Mouse (Mus musculus) G1E (cell line): ENCODE results near the gene H2-Oa. TPM values are rescaled to one million over a fixed set of nuclear protein-coding genes. Genes with fewer than 3 reads are reported as not detected.

ENCODE experiments used
- ATAC-seq: 2 replicates; pipeline ENCODE4 v1.8.0; 2016; ENCODE audit warnings: mild to moderate bottlenecking; ENCODE audit not compliant: insufficient number of reproducible peaks, poor library complexity, low FRiP score, severe bottlenecking; ENCODE audit errors: extremely low read depth
- DNase-seq: peaks from one replicate; pipeline ENCODE4 v3.0.0; 2012; ENCODE audit warnings: low spot score
- H3K27me3 ChIP-seq: 2 replicates; pipeline ENCODE4 v1.6.1; 2012; ENCODE audit warnings: mild to moderate bottlenecking, low read length, inconsistent platforms; ENCODE audit not compliant: insufficient read depth
- H3K36me3 ChIP-seq: replicated peaks from 2 replicates; pipeline ENCODE3; 2012; ENCODE audit warnings: mild to moderate bottlenecking, inconsistent platforms
- H3K4me1 ChIP-seq: 2 replicates; pipeline ENCODE4 v1.6.1; 2012; ENCODE audit warnings: low read depth, low read length, inconsistent platforms, mixed read lengths; ENCODE audit not compliant: insufficient read depth
- H3K4me3 ChIP-seq: 2 replicates; pipeline ENCODE4 v1.5.1; 2012; ENCODE audit warnings: low read depth, mild to moderate bottlenecking, inconsistent platforms, low read length, moderate library complexity, mixed read lengths
- H3K9me3 ChIP-seq: replicated peaks from 2 replicates; pipeline ENCODE4 v1.6.1; 2012; ENCODE audit warnings: inconsistent platforms
- CTCF ChIP-seq: IDR thresholded peaks from 2 replicates; pipeline ENCODE4 v1.5.1; 2012; ENCODE audit warnings: low read depth, low read length, inconsistent platforms, mixed read lengths
- GATA1 ChIP-seq: IDR thresholded peaks from 2 replicates; pipeline ENCODE4 v1.6.1; 2012; ENCODE audit warnings: borderline replicate concordance, low read length, inconsistent platforms, mixed read lengths
- GATA2 ChIP-seq: IDR thresholded peaks from 2 replicates; pipeline ENCODE4 v1.6.1; 2012; ENCODE audit warnings: low read depth, low read length, inconsistent platforms, borderline replicate concordance
- POLR2AphosphoS5 ChIP-seq: IDR thresholded peaks from 2 replicates; pipeline ENCODE4 v1.6.1; 2012; ENCODE audit warnings: low read depth, low read length, inconsistent platforms; ENCODE audit not compliant: insufficient replicate concordance
- TAL1 ChIP-seq: conservative IDR thresholded peaks from 2 replicates; pipeline ENCODE4 v1.6.1; 2012; ENCODE audit warnings: low read depth, low read length, inconsistent platforms, mixed read lengths
- polyA plus RNA-seq: library from polyadenylated mRNA; stranded (reverse); fragments of >175 nt; gene quantifications from 2 replicates; pipeline ENCODE4 v1.2.3, GENCODE M21; 2012
- total RNA-seq, 2 experiments: library from RNA; stranded (forward) in 1 of 2; stranded (reverse) in 1 of 2; fragments of 200-1000 nt in 1 of 2; fragments of >200 nt in 1 of 2; fragmentation: Nextera tagmentation in 1 of 2; gene quantifications; 2 replicates each; pipeline ENCODE4 v1.2.3; 2014 to 2017

Gene H2-Oa
- total and polyA plus RNA-seq, 3 experiments, result 0.11 TPM; not detected in 2

DNA sequence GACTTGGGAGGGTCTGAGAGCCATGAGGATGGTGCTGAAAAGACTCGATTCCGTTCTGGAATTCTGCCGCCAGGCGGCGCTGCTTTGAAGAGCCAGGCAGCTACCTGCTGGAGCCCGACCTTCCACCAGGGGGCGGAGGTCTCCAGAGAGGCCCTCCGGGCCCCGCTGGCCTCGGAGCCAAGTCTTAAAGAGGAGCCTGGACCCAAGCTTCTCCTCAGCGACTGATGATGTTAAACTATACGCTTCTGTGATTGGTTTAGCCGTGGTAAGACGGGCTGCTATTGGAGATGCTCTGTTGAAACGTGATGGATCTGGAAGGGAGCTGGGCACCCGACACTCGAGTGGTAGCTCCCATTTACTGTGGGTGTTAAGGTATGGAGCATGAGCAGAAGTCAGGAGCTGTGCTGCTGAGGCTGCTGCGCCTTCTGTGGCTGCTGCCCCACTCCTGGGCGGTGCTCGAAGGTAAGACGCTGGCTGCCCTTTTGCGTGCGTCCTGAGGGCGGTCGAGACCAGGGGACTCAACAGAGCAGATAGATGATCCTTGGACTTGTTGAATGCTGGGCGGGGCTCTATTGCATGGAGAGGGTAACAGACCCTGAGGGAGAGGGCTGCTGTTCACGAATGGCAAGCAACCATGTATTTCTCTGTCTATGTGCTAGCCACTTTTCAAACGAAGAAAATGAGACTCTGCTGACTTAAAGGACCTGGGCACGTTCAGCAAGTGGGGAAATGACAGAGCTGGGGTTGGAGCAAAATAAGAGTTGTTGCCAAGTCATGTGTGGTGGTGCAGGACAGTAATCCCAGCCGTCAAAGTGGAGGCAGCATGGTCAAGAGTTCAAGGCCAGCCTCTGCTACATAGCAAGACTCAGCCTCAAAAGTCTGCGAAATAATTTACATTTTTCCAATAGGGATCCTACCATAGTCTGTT is 43.4 kb downstream of the H2-Oa start:
- Histone ChIP-seq H3K4me3 (peak overlapping the region; percentile 60; the same call in 1 of the 2 replicates), H3K9me3 (no peaks in the 10 kb centered on the region), H3K4me1 (peaks cover 15% of the 10 kb centered on the region), H3K27me3 (peaks cover 66% of the 10 kb centered on the region), H3K36me3 (no peaks in the 10 kb centered on the region)
- no peak for TF ChIP-seq GATA2
- peak; percentile 97 for TF ChIP-seq CTCF
- peak; percentile 92 for DNase-seq
- ATAC-seq, result peak; percentile 98

DNA sequence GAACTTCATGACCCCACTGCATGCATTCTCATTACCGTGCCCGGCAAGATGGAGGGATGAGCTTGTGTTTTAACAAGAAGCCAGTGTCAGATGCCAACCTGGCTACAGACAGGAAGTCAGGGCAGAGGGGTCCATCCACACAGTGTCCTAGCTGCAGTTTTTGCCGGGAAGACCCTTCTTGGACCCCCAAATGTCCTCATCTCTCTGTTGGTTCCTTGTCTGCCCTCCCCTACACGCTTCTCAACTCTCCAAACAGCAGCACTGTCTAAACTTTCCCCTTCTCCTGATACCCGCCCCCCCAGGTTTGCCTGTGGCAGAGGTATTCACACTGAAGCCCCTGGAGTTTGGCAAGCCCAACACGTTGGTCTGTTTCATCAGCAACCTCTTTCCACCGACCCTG is 45.5 kb downstream of the H2-Oa start:
- H3K27me3 ChIP-seq, result peaks cover 73% of the 10 kb centered on the region
- no peaks in the 10 kb centered on the region for H3K36me3 ChIP-seq
- H3K9me3 ChIP-seq, result no peaks in the 10 kb centered on the region
- DNase-seq, result no peak
- peaks cover 15% of the 10 kb centered on the region for H3K4me1 ChIP-seq
- no peak for ATAC-seq
- no peak overlapping the region for H3K4me3 ChIP-seq
- TF ChIP-seq TAL1 (no peak), POLR2AphosphoS5 (no peak), GATA1 (no peak), CTCF (no peak), GATA2 (no peak)

DNA sequence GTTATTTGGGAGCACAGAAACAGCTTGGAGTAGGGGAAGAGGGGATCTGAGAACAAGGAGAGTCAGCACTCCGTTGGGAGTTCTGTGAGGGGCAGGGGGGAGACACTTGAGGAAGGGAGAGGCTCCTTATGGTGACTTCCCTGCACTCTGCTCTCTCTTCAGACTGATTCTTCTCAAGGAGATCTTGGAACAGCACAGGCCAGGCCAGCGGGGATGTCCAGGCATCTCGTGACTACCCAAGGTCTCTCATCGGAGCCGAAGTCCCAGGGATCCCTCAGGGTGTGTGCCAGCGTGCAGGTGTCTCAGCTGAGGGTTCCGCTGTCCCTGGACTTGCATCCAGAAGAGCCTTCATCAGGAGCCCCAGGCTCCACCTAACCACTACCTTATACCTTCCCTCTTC is 46.5 kb downstream of the H2-Oa start:
- ATAC-seq (no peak), DNase-seq (no peak)
- Histone ChIP-seq H3K9me3 (no peaks in the 10 kb centered on the region), H3K36me3 (no peaks in the 10 kb centered on the region), H3K4me3 (no peak overlapping the region), H3K4me1 (peaks cover 21% of the 10 kb centered on the region), H3K27me3 (peaks cover 71% of the 10 kb centered on the region)
- TF ChIP-seq TAL1 (no peak), CTCF (no peak), GATA1 (no peak), POLR2AphosphoS5 (no peak), GATA2 (no peak)

DNA sequence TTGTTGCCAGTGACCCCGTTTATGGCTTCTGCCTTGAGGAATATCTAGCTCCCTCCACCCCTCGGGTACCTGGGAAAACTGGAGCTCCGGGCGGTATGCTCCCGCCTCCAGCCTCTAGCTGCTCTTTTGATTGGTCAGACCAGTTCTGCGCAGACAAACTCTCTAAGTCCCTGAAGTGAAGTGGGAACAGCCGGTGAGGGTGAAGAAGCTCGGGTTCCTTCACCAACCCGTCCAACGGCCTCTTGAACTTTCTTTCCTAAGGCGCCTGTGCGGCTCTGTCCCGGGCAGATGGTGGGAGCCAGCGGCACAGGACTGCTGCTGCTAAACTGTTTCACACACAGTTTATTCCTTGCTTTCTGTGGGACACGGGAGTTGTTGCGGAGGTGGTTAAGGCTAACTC is 47.3 kb downstream of the H2-Oa start:
- Histone ChIP-seq H3K4me3 (no peak overlapping the region), H3K4me1 (peaks cover 18% of the 10 kb centered on the region)
- no peak for ATAC-seq

DNA sequence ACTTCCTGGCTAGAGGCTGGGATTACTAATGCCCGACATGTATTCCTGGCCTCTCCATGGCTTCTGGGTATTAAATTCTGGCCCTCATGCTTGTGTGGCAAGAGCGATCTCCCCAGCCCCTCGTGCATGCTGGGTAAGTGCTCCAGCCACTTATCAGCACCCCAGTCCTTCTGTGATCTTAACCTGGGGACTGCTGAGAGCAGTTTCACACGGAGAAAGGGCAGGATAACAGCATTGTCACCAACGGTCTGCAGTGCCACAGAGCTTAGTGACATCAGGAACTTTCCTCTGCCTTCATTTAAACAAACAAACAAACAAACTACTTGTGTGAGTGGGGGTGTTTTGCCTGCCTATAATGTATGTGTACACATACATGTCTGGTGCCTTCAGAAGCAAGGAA is 48.1 kb downstream of the H2-Oa start:
- DNase-seq, result no peak
- Histone ChIP-seq H3K9me3 (no peaks in the 10 kb centered on the region), H3K36me3 (no peaks in the 10 kb centered on the region), H3K27me3 (peaks cover 69% of the 10 kb centered on the region), H3K4me3 (no peak overlapping the region), H3K4me1 (peaks cover 13% of the 10 kb centered on the region)
- no peak for ATAC-seq
- no peak for TF ChIP-seq POLR2AphosphoS5
- TF ChIP-seq TAL1, result no peak
- no peak for TF ChIP-seq CTCF

More for the DNA sequence above, 47.3 kb downstream of the H2-Oa start:
- Histone ChIP-seq H3K9me3 (no peaks in the 10 kb centered on the region), H3K36me3 (no peaks in the 10 kb centered on the region), H3K27me3 (peaks cover 66% of the 10 kb centered on the region)
- no peak for DNase-seq
- TF ChIP-seq TAL1 (no peak), POLR2AphosphoS5 (no peak), GATA2 (no peak), GATA1 (no peak), CTCF (no peak)

DNA sequence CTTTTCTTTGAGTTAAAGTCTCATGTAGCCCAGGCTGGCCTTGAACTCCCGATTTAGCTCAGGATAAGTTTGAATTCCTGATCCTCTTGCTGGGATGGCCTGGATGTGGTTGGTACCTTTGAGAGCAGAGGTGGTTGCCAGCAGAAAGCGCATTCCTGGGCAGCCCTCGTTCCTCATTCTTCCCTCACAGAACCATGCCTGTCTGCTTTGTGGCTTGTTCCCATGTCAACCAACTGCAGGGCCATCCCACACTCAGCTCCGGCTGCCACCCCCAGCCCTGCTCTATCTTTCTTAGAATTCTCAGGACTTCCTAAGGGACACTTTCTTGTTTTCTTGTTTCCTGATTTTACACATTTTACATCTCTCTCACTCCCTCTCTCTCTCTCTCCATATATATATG is 49.3 kb downstream of the H2-Oa start:
- Histone ChIP-seq H3K9me3 (no peaks in the 10 kb centered on the region), H3K4me3 (no peak overlapping the region), H3K36me3 (no peaks in the 10 kb centered on the region), H3K4me1 (peaks cover 6% of the 10 kb centered on the region), H3K27me3 (peaks cover 66% of the 10 kb centered on the region)
- DNase-seq (no peak), ATAC-seq (no peak)
- no peak for TF ChIP-seq GATA1
- TF ChIP-seq GATA2, result no peak
- no peak for TF ChIP-seq TAL1
- TF ChIP-seq POLR2AphosphoS5, result no peak
- TF ChIP-seq CTCF, result no peak
